Mouse (Mus musculus) spleen, postnatal 0 days (tissue): ENCODE measurements around the gene Mcoln1. TPM values are rescaled to one million over a fixed set of nuclear protein-coding genes. Genes with fewer than 3 reads are reported as not detected.

Source experiments
- polyA plus RNA-seq: library from polyadenylated mRNA; unstranded; fragments of >200 nt; fragmentation: Nextera tagmentation; extraction: Ambion mirVana; gene quantifications from 2 replicates; pipeline ENCODE4 v1.2.1, GENCODE M21; 2015

The Mcoln1 gene
- polyA plus RNA-seq: 21.6 and 26.6 TPM in 2 replicates

DNA sequence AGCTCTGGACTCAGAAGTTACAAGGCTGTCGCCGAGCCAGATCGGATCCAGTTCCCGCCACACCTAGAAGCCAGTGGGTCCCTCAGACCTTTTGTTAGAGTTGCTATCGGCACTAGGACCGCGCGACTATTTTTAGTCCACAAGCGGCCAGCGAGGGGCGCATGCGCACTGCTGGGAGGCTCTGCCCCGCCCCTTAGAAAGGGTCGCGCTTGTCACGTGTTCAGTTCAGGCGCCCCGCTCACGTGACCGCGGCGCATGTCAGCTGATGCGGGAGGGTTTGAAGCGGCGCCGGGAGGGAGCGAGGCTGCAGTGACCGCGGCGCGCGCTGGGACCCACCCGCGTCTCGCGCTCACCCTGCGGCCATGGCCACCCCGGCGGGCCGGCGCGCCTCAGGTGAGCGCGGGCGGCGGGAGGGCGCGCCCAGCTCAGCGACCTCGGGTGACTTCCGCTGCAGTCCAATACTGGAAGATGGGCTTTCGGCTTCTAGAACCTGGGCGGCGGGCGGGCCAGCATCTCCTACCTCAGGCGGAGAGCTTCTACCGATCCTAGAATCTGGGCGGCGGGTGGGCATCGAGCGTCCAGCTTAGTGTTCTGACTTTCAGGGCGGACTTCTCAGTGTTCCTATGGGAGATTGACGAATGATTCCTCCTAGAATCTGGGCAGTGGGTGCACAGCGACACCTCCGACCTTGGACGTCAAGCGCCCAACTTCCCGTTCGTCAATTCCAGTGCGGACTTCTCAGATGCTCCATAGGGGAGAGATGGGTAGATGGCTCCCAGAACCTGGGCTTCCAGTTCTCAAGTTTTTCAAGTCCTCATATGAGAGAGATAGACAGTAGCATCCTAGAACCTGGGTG, at the start of gene Mcoln1:
Gene Mcoln1 (plus strand): TSS at position 223 of the 856 bp plus-strand sequence.

GRCm38 (mm10) chr8:3467006-3467885, 33.0 kb upstream of the Mcoln1 start, which contains the start of gene Pex11g:
Gene Pex11g (minus strand): TSS chr8:3467680.

DNA sequence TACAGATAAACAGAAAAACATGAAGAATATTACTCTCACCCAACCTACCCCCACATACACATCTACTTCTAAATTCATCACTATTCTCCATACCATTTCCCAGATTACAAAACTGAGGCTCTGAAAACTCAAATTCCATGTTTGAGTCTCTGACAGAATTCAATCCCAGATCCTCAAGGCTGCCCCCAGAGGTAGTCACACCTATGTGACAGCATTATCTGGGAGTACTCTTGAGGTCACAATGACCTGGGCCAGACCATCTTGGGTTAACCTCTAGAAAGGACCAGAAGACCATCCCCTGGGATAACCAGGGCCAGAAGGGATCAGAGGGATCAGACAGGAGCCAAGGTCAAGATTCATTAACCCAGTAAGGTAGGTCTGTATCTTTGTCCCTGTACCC, 29.7 kb upstream of the Mcoln1 start, which contains the start of gene Tex45:
Gene Tex45 (plus strand): TSS at position 301 of the 400 bp plus-strand sequence.

DNA sequence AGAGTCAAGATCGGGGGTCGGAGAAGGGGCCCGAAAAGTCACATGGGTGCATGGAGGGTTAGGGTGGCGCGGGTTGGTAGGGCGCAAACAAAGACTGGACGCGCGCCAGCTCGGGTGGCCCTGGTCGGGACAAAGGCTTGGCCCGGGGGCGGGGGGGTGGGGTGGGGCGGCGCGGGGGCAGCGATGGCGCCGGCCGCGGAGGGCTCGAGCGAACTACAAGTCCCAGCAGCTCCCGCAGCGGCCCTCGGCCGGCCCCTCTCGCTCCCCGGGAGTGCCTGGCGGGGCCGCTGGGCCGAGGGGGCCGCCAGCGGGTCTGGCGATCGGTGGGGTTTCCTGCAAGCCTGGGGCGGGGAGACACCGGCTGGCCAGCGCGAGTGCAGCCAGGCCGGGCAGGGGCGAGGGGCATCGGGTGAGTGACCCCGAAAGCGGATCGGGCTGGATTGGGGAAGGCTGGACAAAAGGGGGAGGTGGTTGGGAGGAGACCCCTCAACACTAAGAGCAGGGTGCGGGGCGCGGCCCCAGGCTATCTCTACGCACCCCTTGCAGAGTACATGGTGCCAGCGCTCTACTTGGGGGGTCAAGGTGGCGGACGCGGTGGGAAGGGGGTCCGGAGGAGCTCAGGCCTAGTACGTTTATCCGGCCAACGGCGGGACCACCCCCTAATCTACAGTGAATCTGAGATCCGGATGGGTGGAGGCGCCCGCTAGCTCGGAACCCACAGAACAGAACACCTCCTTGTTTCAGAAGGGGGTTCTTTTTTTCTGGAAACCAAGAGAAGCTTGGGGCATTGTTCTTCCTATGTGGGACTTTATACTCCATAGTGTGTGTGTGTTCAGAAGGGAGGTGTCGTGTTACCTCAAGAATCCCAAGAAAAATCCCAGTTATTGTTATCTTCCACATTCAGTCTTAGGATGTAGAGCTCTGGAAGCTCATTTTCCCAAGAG, 7.1 kb upstream of the Mcoln1 start, which contains the start of gene Zfp358:
Gene Zfp358 (plus strand): TSS at position 238 of the 944 bp plus-strand sequence.

GRCm38 (mm10) chr8:3515260-3515671, 15.0 kb downstream of the Mcoln1 start, which contains the start of gene Pnpla6:
Gene Pnpla6 (plus strand): TSS chr8:3515384.

Other genes starting within 250 kb of the Mcoln1 start
- 17.4 and 20.1 TPM in 2 replicates for gene Insr, start 220.8 kb upstream of the Mcoln1 start, polyA plus RNA-seq
- 6.5 and 7.1 TPM in 2 replicates for gene A430078G23Rik, start 147.0 kb upstream of the Mcoln1 start, polyA plus RNA-seq
- 4.0 and 4.4 TPM in 2 replicates for gene Arhgef18, start 107.5 kb upstream of the Mcoln1 start, polyA plus RNA-seq
- 2.7 and 2.9 TPM in 2 replicates for gene Pex11g, start 32.8 kb upstream of the Mcoln1 start, polyA plus RNA-seq
- gene Tex45, start 29.6 kb upstream of the Mcoln1 start, polyA plus RNA-seq: not detected in 2 replicates
- 7.5 and 9.9 TPM in 2 replicates for gene Zfp358, start 7.3 kb upstream of the Mcoln1 start, polyA plus RNA-seq
- 11.6 and 13.9 TPM in 2 replicates for gene Pnpla6, start 14.9 kb downstream of the Mcoln1 start, polyA plus RNA-seq
- 0.13 TPM in 1 of 2 replicates, not detected in the other for gene C330021F23Rik, start 67.5 kb downstream of the Mcoln1 start, polyA plus RNA-seq
- 1.1 and 1.3 TPM in 2 replicates for gene Camsap3, start 86.8 kb downstream of the Mcoln1 start, polyA plus RNA-seq
- gene Xab2, start 120.9 kb downstream of the Mcoln1 start, polyA plus RNA-seq: 31.8 and 33.8 TPM in 2 replicates
- gene Pet100, start 121.1 kb downstream of the Mcoln1 start, polyA plus RNA-seq: 124 TPM in 2 replicates
- gene Pcp2, start 125.1 kb downstream of the Mcoln1 start, polyA plus RNA-seq: 0.21 and 0.26 TPM in 2 replicates
- 67.6 and 74.2 TPM in 2 replicates for gene Stxbp2, start 130.5 kb downstream of the Mcoln1 start, polyA plus RNA-seq
- 0.51 and 0.76 TPM in 2 replicates for gene Retn, start 155.3 kb downstream of the Mcoln1 start, polyA plus RNA-seq
- 35.9 and 48.3 TPM in 2 replicates for gene Mcemp1, start 165.3 kb downstream of the Mcoln1 start, polyA plus RNA-seq
- gene Fcor, start 171.9 kb downstream of the Mcoln1 start, polyA plus RNA-seq: 5.9 and 7.1 TPM in 2 replicates
- gene Trappc5, start 175.8 kb downstream of the Mcoln1 start, polyA plus RNA-seq: 17.6 and 19.0 TPM in 2 replicates
- gene Fcer2a, start 193.7 kb downstream of the Mcoln1 start, polyA plus RNA-seq: 0.18 and 0.27 TPM in 2 replicates
- gene Clec4g, start 220.2 kb downstream of the Mcoln1 start, polyA plus RNA-seq: 0.13 and 0.16 TPM in 2 replicates
- gene Cd209a, start 248.5 kb downstream of the Mcoln1 start, polyA plus RNA-seq: 0.14 and 0.36 TPM in 2 replicates